Mouse (Mus musculus): ENCODE data around the gene Gm8362. TPM values are rescaled to one million over a fixed set of nuclear protein-coding genes. Genes with fewer than 3 reads are reported as not detected.
"Not testable (repeated sequence)": the region's sequence is repeated elsewhere in the genome, so short reads cannot be mapped to it uniquely, and the experiment has no call there.

Gm8362 gene
- polyA plus RNA-seq (2012; rRNA removed), result not detected in 2 replicates

DNA sequence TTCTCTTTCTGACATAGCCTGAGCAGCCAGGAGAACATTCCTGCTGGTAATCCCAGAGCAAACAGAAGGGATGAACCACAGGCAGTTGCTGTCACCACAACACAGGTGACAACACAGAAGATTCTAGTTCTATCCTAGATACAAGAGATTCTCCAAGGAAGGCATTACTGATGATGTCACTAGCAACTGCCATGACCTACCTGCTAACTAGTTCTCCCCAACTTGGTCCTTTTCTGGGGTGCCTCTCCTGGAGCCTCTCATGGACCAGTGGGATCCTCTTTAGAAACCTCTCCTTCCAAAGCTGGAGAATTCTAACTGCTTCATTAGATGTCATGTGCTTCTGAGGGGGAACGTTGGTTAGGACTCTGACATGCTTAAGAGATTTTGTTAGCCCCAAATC is at the start of gene Gm8362:
Gene Gm8362 (minus strand): TSS at position 101 of the 400 bp plus-strand sequence.
- not testable (repeated sequence) for DNase-seq (ENCODE audit: extremely low spot score in 1 of 2, low spot score in 1 of 2)

GRCm38 (mm10) chr14:6823297-6823696 is 49.1 kb upstream of the Gm8362 start:
- DNase-seq (ENCODE audit: extremely low spot score in 1 of 2, low spot score in 1 of 2), result not testable (repeated sequence)

- not testable (repeated sequence) for DNase-seq (ENCODE audit: extremely low spot score in 1 of 2, low spot score in 1 of 2)
Measured at GRCm38 (mm10) chr14:6757231-6757536, 17.0 kb downstream of the Gm8362 start.

DNA sequence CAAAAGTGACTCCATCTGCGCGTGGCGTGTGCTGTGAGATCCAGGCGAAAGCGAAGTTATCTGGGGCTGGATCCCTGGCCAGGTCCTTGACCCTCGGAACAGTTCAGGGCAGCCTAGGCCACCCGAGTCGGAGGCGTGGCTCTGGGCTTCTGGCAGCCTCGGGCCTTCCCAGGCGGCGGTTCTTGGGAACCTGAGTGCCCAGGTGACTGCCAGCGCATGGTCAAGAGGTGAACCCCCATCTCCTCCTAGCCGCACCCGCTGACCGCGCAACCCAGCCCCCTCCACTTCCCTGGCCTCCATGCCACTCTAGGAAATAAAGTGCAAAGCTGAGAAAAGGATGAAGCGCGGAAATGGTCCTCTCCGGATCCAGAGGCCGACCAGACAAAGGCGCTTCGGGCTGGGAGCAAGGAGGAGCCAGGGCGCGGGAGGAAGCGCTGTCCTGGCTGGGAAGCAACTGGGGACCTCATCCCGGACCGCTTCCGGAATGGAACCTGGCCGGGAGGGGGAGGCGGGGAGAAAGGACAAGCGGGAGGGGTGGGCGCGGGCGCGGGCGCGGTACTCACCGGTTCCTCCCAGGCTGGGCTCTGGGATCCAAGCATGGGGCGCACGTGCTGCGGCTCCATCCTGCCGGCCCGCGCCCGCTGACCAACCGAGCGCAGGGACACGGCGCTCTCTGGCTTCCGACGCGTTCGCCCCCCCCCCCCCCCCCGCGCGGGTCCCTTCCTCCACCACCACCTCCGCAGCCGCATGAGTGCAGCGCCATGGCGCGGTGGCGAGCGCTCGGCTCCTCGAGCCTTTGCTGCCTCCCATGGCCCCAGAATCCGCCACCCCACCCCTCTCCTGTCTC is 17.6 kb downstream of the Gm8362 start:
- peak in 1 of 2 experiments; percentile 2 for DNase-seq (ENCODE audit: extremely low spot score in 1 of 2, low spot score in 1 of 2)

DNA sequence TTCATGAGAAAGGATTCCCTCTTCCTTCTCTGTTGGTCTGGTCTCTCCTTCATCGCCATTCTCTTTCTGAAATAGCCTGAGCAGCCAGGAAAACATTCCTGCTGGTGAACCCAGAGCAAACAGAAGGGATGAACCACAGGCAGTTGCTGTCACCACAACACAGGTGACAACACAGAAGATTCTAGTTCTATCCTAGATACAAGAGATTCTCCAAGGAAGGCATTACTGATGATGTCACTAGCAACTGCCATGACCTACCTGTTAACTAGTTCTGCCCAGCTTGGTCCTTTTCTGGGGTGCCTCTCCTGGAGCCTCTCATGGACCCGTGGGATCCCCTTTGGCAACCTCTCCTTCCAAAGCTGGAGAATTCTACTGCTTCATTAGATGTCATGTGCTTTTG is 32.0 kb downstream of the Gm8362 start, which contains the start of gene Gm3636:
Gene Gm3636 (minus strand): TSS at position 101 of the 400 bp plus-strand sequence.
- DNase-seq (ENCODE audit: extremely low spot score in 1 of 2, low spot score in 1 of 2), result not testable (repeated sequence)

GRCm38 (mm10) chr14:6720151-6720550 is 54.1 kb downstream of the Gm8362 start, which contains the start of gene Gm8050:
Gene Gm8050, minus strand, starts transcription at chr14:6720251.
- not testable (repeated sequence) for DNase-seq (ENCODE audit: extremely low spot score in 1 of 2, low spot score in 1 of 2)

Other genes starting within 250 kb of the Gm8362 start
- not detected in 2 replicates for gene Gm8356, start 237.1 kb downstream of the Gm8362 start, polyA plus RNA-seq (2012; rRNA removed)
- gene Gm3629, start 183.8 kb downstream of the Gm8362 start, polyA plus RNA-seq (2012; rRNA removed), result 0.38 and 0.40 TPM in 2 replicates
- 0.54 and 0.82 TPM in 2 replicates for gene Gm3460, start 152.0 kb downstream of the Gm8362 start, polyA plus RNA-seq (2012; rRNA removed)
- gene Gm10251, start 90.2 kb downstream of the Gm8362 start, polyA plus RNA-seq (2012; rRNA removed), result not detected in 2 replicates
- not detected in 2 replicates for gene Gm8050, start 54.2 kb downstream of the Gm8362 start, polyA plus RNA-seq (2012; rRNA removed)
- gene Gm3636, start 32.1 kb downstream of the Gm8362 start, polyA plus RNA-seq (2012; rRNA removed), result 7.7 and 7.8 TPM in 2 replicates
- gene Gm3642, start 65.9 kb upstream of the Gm8362 start, polyA plus RNA-seq (2012; rRNA removed), result not detected in 2 replicates
- gene Gm3667, start 115.6 kb upstream of the Gm8362 start, polyA plus RNA-seq (2012; rRNA removed), result 2.3 TPM in 2 replicates
- gene Gm6356, start 199.4 kb upstream of the Gm8362 start, polyA plus RNA-seq (2012; rRNA removed), result not detected in 2 replicates

All from frontal cortex, adult 2 months (tissue).